Mouse (Mus musculus) c-Kit-positive CD71-positive TER-119-positive erythroid progenitor cells, embryonic 14.5 days (primary cell): Measurements from ENCODE around the gene Coch.
A peak's percentile ranks its signal among the peaks of the same experiment; 100 is the strongest.
"Not testable (repeated sequence)": the region's sequence is repeated elsewhere in the genome, so short reads cannot be mapped to it uniquely, and the experiment has no call there.

Source experiments
- DNase-seq: peaks from one replicate; pipeline ENCODE4 v3.0.0-alpha.2; 2013; ENCODE audit warnings: low spot score

The Coch gene

GRCm38 (mm10) chr12:51636689-51637470 is 43.7 kb downstream of the Coch start:
- DNase-seq: no peak

- DNase-seq: peak; percentile 66
Observed at GRCm38 (mm10) chr12:51641871-51642270, 48.7 kb downstream of the Coch start.

DNA sequence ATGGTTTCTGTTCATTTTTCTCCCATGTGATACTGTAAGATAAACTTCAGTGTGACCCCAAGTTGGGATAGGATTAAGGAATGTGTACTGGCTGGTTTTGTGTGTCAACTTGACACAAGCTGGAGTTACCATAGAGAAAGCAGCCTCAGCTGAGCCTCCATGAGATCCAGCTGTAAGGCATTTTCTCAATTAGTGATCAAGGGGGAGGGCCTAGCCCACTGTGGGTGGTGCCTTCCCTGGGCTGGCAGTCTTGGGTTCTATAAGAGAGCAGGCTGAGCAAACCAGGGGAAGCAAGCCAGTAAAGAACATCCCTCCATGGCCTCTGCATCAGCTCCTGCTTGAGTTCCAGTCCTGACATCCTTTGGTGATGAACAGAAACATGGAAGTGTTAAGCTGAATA is 56.3 kb downstream of the Coch start:
- not testable (repeated sequence) for DNase-seq
